Mouse (Mus musculus) heart, embryonic 14.5 days (tissue): ENCODE results near the gene Xpo6. TPM values are rescaled to one million over a fixed set of nuclear protein-coding genes. Genes with fewer than 3 reads are reported as not detected.

Experiments
- ATAC-seq: fragments of 200-750 bp; cut with Nextera tagmentation; 2 replicates; pipeline ENCODE4 v1.8.0; 2017; ENCODE audit warnings: low read depth, moderate TSS enrichment; ENCODE audit not compliant: insufficient number of reproducible peaks, insufficient read depth, low FRiP score
- H3K27ac ChIP-seq, 2 experiments: fragments of 200-500 bp in 1 of 2; fragments of 300-500 bp in 1 of 2; sonication (generic) in 1 of 2; replicated peaks in 1 of 2; 2 replicates each; pipeline ENCODE4 v1.5.1; 2012 to 2014; ENCODE audit warnings: low read depth in 2 of 2, low read length in 2 of 2, control low read depth in 1 of 2, mild to moderate bottlenecking in 1 of 2, mixed read lengths in 1 of 2; ENCODE audit not compliant: control insufficient read depth in 1 of 2, insufficient read depth in 1 of 2
- H3K27me3 ChIP-seq: fragments of 300-500 bp; sonication (generic); 2 replicates; pipeline ENCODE4 v1.6.1; 2014; ENCODE audit warnings: mild to moderate bottlenecking, low read length, control low read depth; ENCODE audit not compliant: control insufficient read depth, insufficient read depth
- H3K36me3 ChIP-seq: fragments of 300-500 bp; sonication (generic); 2 replicates; pipeline ENCODE4 v1.6.1; 2014; ENCODE audit warnings: mild to moderate bottlenecking, control low read depth, low read length, mixed read lengths; ENCODE audit not compliant: control insufficient read depth, insufficient read depth
- H3K4me1 ChIP-seq, 2 experiments: fragments of 200-500 bp in 1 of 2; fragments of 300-500 bp in 1 of 2; sonication (generic) in 1 of 2; 2 replicates each; pipeline ENCODE4 v1.6.1; 2012 to 2014; ENCODE audit warnings: low read length in 2 of 2, control low read depth in 1 of 2, mixed read lengths in 1 of 2; ENCODE audit not compliant: control insufficient read depth in 2 of 2, insufficient read depth in 2 of 2
- H3K4me2 ChIP-seq: fragments of 300-500 bp; sonication (generic); 2 replicates; pipeline ENCODE4 v1.6.1; 2014; ENCODE audit warnings: mild to moderate bottlenecking, low read length
- H3K4me3 ChIP-seq, 2 experiments: fragments of 200-500 bp in 1 of 2; fragments of 300-500 bp in 1 of 2; sonication (generic) in 1 of 2; 2 replicates each; pipeline ENCODE4 v1.5.1; 2012 to 2014; ENCODE audit warnings: low read length in 2 of 2, mild to moderate bottlenecking in 2 of 2, control low read depth in 1 of 2, low read depth in 1 of 2, moderate library complexity in 1 of 2; ENCODE audit not compliant: control insufficient read depth in 1 of 2, insufficient read depth in 1 of 2
- H3K9ac ChIP-seq: fragments of 300-500 bp; sonication (generic); 2 replicates; pipeline ENCODE4 v1.6.1; 2014; ENCODE audit warnings: mild to moderate bottlenecking, low read length
- H3K9me3 ChIP-seq: fragments of 300-500 bp; sonication (generic); 2 replicates; pipeline ENCODE4 v1.6.1; 2016; ENCODE audit warnings: low read length, control low read depth; ENCODE audit not compliant: control insufficient read depth
- WGBS: fragments of 180-500 bp; shearing (Covaris S2); extraction: QIAGEN DNeasy Blood & Tissue Kit; methylation state at CpG from one replicate; pipeline ENCODE4 v1.1.7; 2014; 5-methylcytosine and 5-hydroxymethylcytosine counted together
- polyA plus RNA-seq: library from polyadenylated mRNA; unstranded; fragments of >200 nt; fragmentation: Nextera tagmentation; extraction: Ambion mirVana; gene quantifications from 2 replicates; pipeline ENCODE4 v1.2.1, GENCODE M21; 2014

Gene Xpo6
- polyA plus RNA-seq, 1 experiment from 2014 or later: 33.8 TPM

GRCm38 (mm10) chr7:126191471-126191870 is 8.8 kb downstream of the Xpo6 start:
- 46% methylated on average over 1 of the region's 1 CpGs for WGBS
- no peak overlapping the region for H3K4me3 ChIP-seq
- H3K4me2 ChIP-seq: no peak overlapping the region
- ATAC-seq: no peak
- no peak overlapping the region for H3K27ac ChIP-seq
- H3K9ac ChIP-seq: no peak overlapping the region
- H3K27me3 ChIP-seq: no peaks in the 10 kb centered on the region
- peaks cover 0 to 6% of the 10 kb centered on the region in 2 experiments; a peak in 2 of 4 replicates for H3K4me1 ChIP-seq
- no peaks in the 10 kb centered on the region for H3K9me3 ChIP-seq
- no peaks in the 10 kb centered on the region for H3K36me3 ChIP-seq

GRCm38 (mm10) chr7:126189517-126189916 is 10.8 kb downstream of the Xpo6 start:
- no peak overlapping the region for H3K9ac ChIP-seq
- H3K4me1 ChIP-seq: peaks cover 0 to 21% of the 10 kb centered on the region in 2 experiments; a peak in 2 of 4 replicates
- no peak for ATAC-seq
- H3K27ac ChIP-seq: no peak overlapping the region
- H3K4me3 ChIP-seq: no peak overlapping the region
- no peaks in the 10 kb centered on the region for H3K9me3 ChIP-seq
- H3K4me2 ChIP-seq: no peak overlapping the region
- no peaks in the 10 kb centered on the region for H3K27me3 ChIP-seq
- 91% methylated on average over 1 of the region's 1 CpGs for WGBS
- no peaks in the 10 kb centered on the region for H3K36me3 ChIP-seq

- no peak overlapping the region for H3K4me3 ChIP-seq
- no peak overlapping the region for H3K27ac ChIP-seq
- H3K9ac ChIP-seq: no peak overlapping the region
- H3K4me1 ChIP-seq: peaks cover 6 to 48% of the 10 kb centered on the region in 2 experiments; a peak in 3 of 4 replicates
- no peaks in the 10 kb centered on the region for H3K36me3 ChIP-seq
- no peak for ATAC-seq
- no peaks in the 10 kb centered on the region for H3K27me3 ChIP-seq
- no peak overlapping the region for H3K4me2 ChIP-seq
- H3K9me3 ChIP-seq: no peaks in the 10 kb centered on the region
Measured at GRCm38 (mm10) chr7:126185999-126186398, 14.3 kb downstream of the Xpo6 start.

- H3K9ac ChIP-seq: no peak overlapping the region
- ATAC-seq: no peak
- WGBS: 6% methylated on average over 1 of the region's 1 CpGs
- H3K9me3 ChIP-seq: no peaks in the 10 kb centered on the region
- H3K4me1 ChIP-seq: peaks cover 6 to 64% of the 10 kb centered on the region in 2 experiments; a peak in 3 of 4 replicates
- H3K36me3 ChIP-seq: no peaks in the 10 kb centered on the region
- no peak overlapping the region for H3K27ac ChIP-seq
- no peaks in the 10 kb centered on the region for H3K27me3 ChIP-seq
- H3K4me2 ChIP-seq: no peak overlapping the region
- no peak overlapping the region for H3K4me3 ChIP-seq
Measured at GRCm38 (mm10) chr7:126183583-126183982, 16.7 kb downstream of the Xpo6 start.

- H3K4me1 ChIP-seq: peaks cover 6 to 68% of the 10 kb centered on the region in 2 experiments; a peak in 3 of 4 replicates
Measured at GRCm38 (mm10) chr7:126181487-126181886, 18.8 kb downstream of the Xpo6 start.

GRCm38 (mm10) chr7:126180956-126181355 is 19.3 kb downstream of the Xpo6 start:
- no peak overlapping the region for H3K4me3 ChIP-seq
- no peak overlapping the region for H3K4me2 ChIP-seq
- H3K9me3 ChIP-seq: no peaks in the 10 kb centered on the region
- no peak for ATAC-seq
- no peak overlapping the region for H3K9ac ChIP-seq
- WGBS: 70% methylated on average over 3 of the region's 3 CpGs
- no peaks in the 10 kb centered on the region for H3K27me3 ChIP-seq
- no peaks in the 10 kb centered on the region for H3K36me3 ChIP-seq
- H3K4me1 ChIP-seq: peaks cover 6 to 65% of the 10 kb centered on the region in 2 experiments; a peak in 3 of 4 replicates
- H3K27ac ChIP-seq: no peak overlapping the region; a peak in 1 of 4 replicates

More at GRCm38 (mm10) chr7:126181487-126181886, 18.8 kb downstream of the Xpo6 start:
- no peak for ATAC-seq
- Histone ChIP-seq H3K4me3 (no peak overlapping the region), H3K9ac (no peak overlapping the region), H3K27me3 (no peaks in the 10 kb centered on the region), H3K36me3 (no peaks in the 10 kb centered on the region), H3K9me3 (no peaks in the 10 kb centered on the region), H3K27ac (no peak overlapping the region; a peak in 1 of 4 replicates), H3K4me2 (no peak overlapping the region)

- Histone ChIP-seq H3K4me1 (peaks cover 6 to 47% of the 10 kb centered on the region in 2 experiments; a peak in 3 of 4 replicates), H3K4me3 (no peak overlapping the region), H3K27ac (no peak overlapping the region), H3K4me2 (no peak overlapping the region), H3K27me3 (no peaks in the 10 kb centered on the region), H3K9me3 (no peaks in the 10 kb centered on the region), H3K9ac (no peak overlapping the region), H3K36me3 (no peaks in the 10 kb centered on the region)
- ATAC-seq: no peak
Measured at GRCm38 (mm10) chr7:126178804-126179203, 21.5 kb downstream of the Xpo6 start.

- WGBS: 89% methylated on average over 12 of the region's 12 CpGs
- Histone ChIP-seq H3K4me1 (peaks cover 0 to 26% of the 10 kb centered on the region in 2 experiments; a peak in 2 of 4 replicates), H3K4me3 (no peak overlapping the region), H3K9me3 (no peaks in the 10 kb centered on the region), H3K9ac (no peak overlapping the region), H3K27me3 (no peaks in the 10 kb centered on the region), H3K4me2 (no peak overlapping the region), H3K36me3 (peaks cover 19% of the 10 kb centered on the region; the same call in 1 of the 2 replicates), H3K27ac (no peak overlapping the region)
- ATAC-seq: no peak
Measured at GRCm38 (mm10) chr7:126175999-126176398, 24.3 kb downstream of the Xpo6 start.
